Mouse (Mus musculus) kidney, embryonic 14.5 days (tissue): ENCODE results near the gene Olfr476. TPM values are rescaled to one million over a fixed set of nuclear protein-coding genes. Genes with fewer than 3 reads are reported as not detected.
"Not testable (repeated sequence)": the region's sequence is repeated elsewhere in the genome, so short reads cannot be mapped to it uniquely, and the experiment has no call there.

Experiments used
- ATAC-seq: fragments of 200-750 bp; cut with Nextera tagmentation; 2 replicates; pipeline ENCODE4 v1.8.0; 2017; ENCODE audit warnings: moderate number of reproducible peaks, mild to moderate bottlenecking, moderate TSS enrichment, moderate library complexity; ENCODE audit not compliant: low FRiP score, low TSS enrichment
- H3K27ac ChIP-seq: fragments of 300-500 bp; sonication (generic); 2 replicates; pipeline ENCODE4 v1.5.1; 2014; ENCODE audit warnings: low read depth, mild to moderate bottlenecking, low read length, moderate library complexity, mixed read lengths
- H3K27me3 ChIP-seq: fragments of 300-500 bp; sonication (generic); 2 replicates; pipeline ENCODE4 v1.6.1; 2014; ENCODE audit warnings: mild to moderate bottlenecking, low read length; ENCODE audit not compliant: control insufficient read depth, insufficient read depth
- H3K36me3 ChIP-seq: fragments of 300-500 bp; sonication (generic); 2 replicates; pipeline ENCODE4 v1.6.1; 2014; ENCODE audit warnings: low read length, mixed read lengths; ENCODE audit not compliant: control insufficient read depth, insufficient read depth
- H3K4me1 ChIP-seq: fragments of 300-500 bp; sonication (generic); 2 replicates; pipeline ENCODE4 v1.6.1; 2014; ENCODE audit warnings: low read length, mixed read lengths; ENCODE audit not compliant: control insufficient read depth, insufficient read depth
- H3K4me2 ChIP-seq: fragments of 300-500 bp; sonication (generic); replicated peaks from 2 replicates; pipeline ENCODE4 v1.6.1; 2014; ENCODE audit warnings: low read depth, mild to moderate bottlenecking, low read length
- H3K4me3 ChIP-seq: fragments of 300-500 bp; sonication (generic); 2 replicates; pipeline ENCODE4 v1.5.1; 2014; ENCODE audit warnings: mild to moderate bottlenecking, low read length
- H3K9ac ChIP-seq: fragments of 300-500 bp; sonication (generic); 2 replicates; pipeline ENCODE4 v1.6.1; 2014; ENCODE audit warnings: low read depth, mild to moderate bottlenecking, low read length, moderate library complexity
- H3K9me3 ChIP-seq: fragments of 300-500 bp; sonication (generic); 2 replicates; pipeline ENCODE4 v1.6.1; 2016; ENCODE audit warnings: low read length; ENCODE audit not compliant: control insufficient read depth
- WGBS: fragments of 180-500 bp; shearing (Covaris S2); extraction: QIAGEN DNeasy Blood & Tissue Kit; methylation state at CpG from one replicate; pipeline ENCODE4 v1.1.7; 2014; 5-methylcytosine and 5-hydroxymethylcytosine counted together
- polyA plus RNA-seq: library from polyadenylated mRNA; unstranded; fragments of >200 nt; fragmentation: Nextera tagmentation; extraction: Ambion mirVana; gene quantifications from 2 replicates; pipeline ENCODE4 v1.2.1, GENCODE M21; 2014

Gene Olfr476
- not detected in 2 replicates for polyA plus RNA-seq

GRCm38 (mm10) chr7:107964503-107964902 lies at the start of gene Olfr476:
TSS of gene Olfr476 (plus strand) at chr7:107964803.
- Histone ChIP-seq H3K9ac (no peak within 1 kb of the TSS), H3K27me3 (no peaks in the 10 kb centered on the region), H3K4me1 (no peaks in the 10 kb centered on the region), H3K36me3 (no peaks in the 10 kb centered on the region), H3K4me3 (no peak within 1 kb of the TSS), H3K27ac (no peak within 1 kb of the TSS), H3K9me3 (no peaks in the 10 kb centered on the region), H3K4me2 (no peak within 1 kb of the TSS)
- WGBS: 50% methylated on average over 1 of the region's 1 CpGs
- no peak for ATAC-seq

- Histone ChIP-seq H3K4me1 (no peaks in the 10 kb centered on the region), H3K9me3 (no peaks in the 10 kb centered on the region), H3K36me3 (no peaks in the 10 kb centered on the region), H3K4me3 (no peak within 1 kb of the TSS), H3K9ac (no peak within 1 kb of the TSS), H3K27me3 (no peaks in the 10 kb centered on the region), H3K27ac (no peak within 1 kb of the TSS), H3K4me2 (no peak within 1 kb of the TSS)
- ATAC-seq: no peak
- 100% methylated on average over 1 of the region's 1 CpGs for WGBS
These were observed 34.5 kb upstream of the Olfr476 start, which contains the start of gene Olfr473 for GRCm38 (mm10) chr7:107930146-107930545. TSS of gene Olfr473 (plus strand) at chr7:107930446.

DNA sequence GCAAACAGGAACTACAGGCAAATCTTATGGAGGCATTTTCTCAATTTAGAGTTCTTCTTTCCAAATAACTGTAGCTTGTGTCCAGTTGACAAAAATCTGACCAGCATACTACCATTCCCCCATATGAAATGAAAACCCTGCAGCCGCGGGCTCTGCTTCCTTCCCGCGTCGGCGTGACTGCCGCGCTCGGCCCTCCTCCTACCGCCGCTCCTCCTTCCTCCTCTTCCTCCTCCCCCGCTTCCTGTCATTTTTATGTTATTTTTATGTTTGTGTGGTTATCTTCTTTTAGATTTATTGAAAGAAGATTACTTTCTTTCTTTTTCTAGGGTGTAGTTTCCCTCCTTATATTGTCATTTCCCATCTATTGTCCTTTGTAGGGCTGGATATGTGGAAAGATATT lies 12.1 kb upstream of the Olfr476 start:
- WGBS: 96% methylated on average over 12 of the region's 12 CpGs
- H3K27ac ChIP-seq, H3K9ac ChIP-seq, H3K4me1 ChIP-seq, H3K27me3 ChIP-seq, H3K36me3 ChIP-seq, ATAC-seq, H3K9me3 ChIP-seq, H3K4me3 ChIP-seq, H3K4me2 ChIP-seq: not testable (repeated sequence)

DNA sequence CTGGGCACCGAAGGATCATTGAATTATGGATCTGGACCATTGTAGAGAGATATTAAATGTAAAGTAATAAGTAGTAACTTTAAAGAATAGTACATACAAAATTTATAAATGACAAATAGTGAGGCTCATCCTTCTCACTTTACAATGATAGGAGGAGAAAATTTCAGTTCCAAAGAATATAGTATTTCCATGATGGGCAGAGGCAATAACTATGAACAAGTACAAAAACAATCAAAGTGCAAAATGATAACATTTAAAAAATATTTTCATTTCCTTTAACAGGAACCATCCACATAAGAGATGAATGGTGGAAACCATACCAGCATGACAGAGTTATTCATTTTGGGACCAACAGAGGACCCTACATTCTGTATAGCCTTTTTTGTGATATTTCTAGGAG lies 10.3 kb upstream of the Olfr476 start, which contains the start of gene Olfr474:
TSS of gene Olfr474 (plus strand) at position 301 of the 400 bp plus-strand sequence.
- Histone ChIP-seq H3K27ac (no peak within 1 kb of the TSS), H3K4me1 (no peaks in the 10 kb centered on the region), H3K9ac (no peak within 1 kb of the TSS), H3K36me3 (no peaks in the 10 kb centered on the region), H3K4me2 (no peak within 1 kb of the TSS), H3K4me3 (no peak within 1 kb of the TSS), H3K9me3 (no peaks in the 10 kb centered on the region), H3K27me3 (no peaks in the 10 kb centered on the region)
- 87% methylated on average over 1 of the region's 1 CpGs for WGBS
- no peak for ATAC-seq

GRCm38 (mm10) chr7:107986393-107986792 lies 21.8 kb downstream of the Olfr476 start, which contains the start of gene Olfr477:
TSS of gene Olfr477 (plus strand) at chr7:107986693.
- Histone ChIP-seq H3K4me3 (no peak within 1 kb of the TSS), H3K9me3 (no peaks in the 10 kb centered on the region)
- WGBS: 84% methylated on average over 2 of the region's 2 CpGs

DNA sequence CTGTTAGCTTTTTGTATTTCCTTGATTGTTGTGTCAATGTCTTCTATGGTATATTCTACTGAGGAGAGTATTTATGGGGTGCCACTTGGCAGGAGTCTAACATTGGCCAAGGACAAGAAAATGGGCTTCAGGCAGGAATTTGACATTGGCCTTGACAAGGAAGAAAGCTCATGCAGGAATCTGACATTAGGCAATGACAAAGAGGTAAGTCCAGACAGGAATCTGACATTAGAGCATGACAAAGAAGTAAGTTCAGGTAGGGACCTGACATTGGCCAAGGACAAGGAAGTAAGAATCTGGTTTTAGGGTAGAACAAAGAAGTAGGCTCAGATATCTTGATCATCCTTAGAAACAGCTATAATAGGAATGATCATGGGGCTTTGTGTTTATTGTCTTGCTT lies 49.7 kb downstream of the Olfr476 start:
- H3K9me3 ChIP-seq, H3K4me3 ChIP-seq, ATAC-seq, H3K4me1 ChIP-seq, H3K36me3 ChIP-seq, H3K27ac ChIP-seq, H3K9ac ChIP-seq, H3K4me2 ChIP-seq, H3K27me3 ChIP-seq: not testable (repeated sequence)

More at GRCm38 (mm10) chr7:107986393-107986792, 21.8 kb downstream of the Olfr476 start, which contains the start of gene Olfr477:
- H3K36me3 ChIP-seq: no peaks in the 10 kb centered on the region
- no peak within 1 kb of the TSS for H3K27ac ChIP-seq
- ATAC-seq: no peak
- no peak within 1 kb of the TSS for H3K9ac ChIP-seq
- H3K4me2 ChIP-seq: no peak within 1 kb of the TSS
- H3K4me1 ChIP-seq: no peaks in the 10 kb centered on the region
- no peaks in the 10 kb centered on the region for H3K27me3 ChIP-seq

Other genes starting within 250 kb of the Olfr476 start
- gene Cyb5r2, start 206.8 kb upstream of the Olfr476 start, polyA plus RNA-seq: 0.10 and 0.30 TPM in 2 replicates
- not detected in 2 replicates for gene Ovch2, start 163.6 kb upstream of the Olfr476 start, polyA plus RNA-seq
- gene Olfr467, start 152.5 kb upstream of the Olfr476 start, polyA plus RNA-seq: not detected in 2 replicates
- not detected in 2 replicates for gene Olfr469, start 139.3 kb upstream of the Olfr476 start, polyA plus RNA-seq
- not detected in 2 replicates for gene Olfr470, start 117.3 kb upstream of the Olfr476 start, polyA plus RNA-seq
- gene Olfr472, start 66.9 kb upstream of the Olfr476 start, polyA plus RNA-seq: not detected in 2 replicates
- not detected in 2 replicates for gene Olfr473, start 34.4 kb upstream of the Olfr476 start, polyA plus RNA-seq
- gene Olfr474, start 10.2 kb upstream of the Olfr476 start, polyA plus RNA-seq: not detected in 2 replicates
- not detected in 2 replicates for gene Olfr477, start 21.9 kb downstream of the Olfr476 start, polyA plus RNA-seq
- gene Olfr478, start 69.2 kb downstream of the Olfr476 start, polyA plus RNA-seq: not detected in 2 replicates
- gene Olfr479, start 85.9 kb downstream of the Olfr476 start, polyA plus RNA-seq: not detected in 2 replicates
- not detected in 2 replicates for gene Olfr480, start 102.5 kb downstream of the Olfr476 start, polyA plus RNA-seq
- not detected in 2 replicates for gene Olfr481, start 115.1 kb downstream of the Olfr476 start, polyA plus RNA-seq
- 0.09 TPM in 1 of 2 replicates, not detected in the other for gene Olfr482, start 132.8 kb downstream of the Olfr476 start, polyA plus RNA-seq
- not detected in 2 replicates for gene Olfr483, start 136.0 kb downstream of the Olfr476 start, polyA plus RNA-seq
- not detected in 2 replicates for gene Olfr484, start 162.6 kb downstream of the Olfr476 start, polyA plus RNA-seq
- gene Olfr485, start 195.1 kb downstream of the Olfr476 start, polyA plus RNA-seq: not detected in 2 replicates
- not detected in 2 replicates for gene Olfr486, start 207.9 kb downstream of the Olfr476 start, polyA plus RNA-seq
- not detected in 2 replicates for gene Olfr487, start 249.8 kb downstream of the Olfr476 start, polyA plus RNA-seq